Mouse (Mus musculus) frontal cortex, postnatal 25 days (tissue): ENCODE data around the gene Cntn4.
A peak's percentile ranks its signal among the peaks of the same experiment; 100 is the strongest.

Experiments used
- DNase-seq, 2 experiments: peaks; one replicate each; pipeline ENCODE4 v3.0.0; 2022; ENCODE audit warnings: low spot score in 2 of 2

Cntn4 gene

GRCm38 (mm10) chr6:106645496-106646211 lies 968.2 kb downstream of the Cntn4 start:
- peak; percentile 32 to 54 for DNase-seq

DNA sequence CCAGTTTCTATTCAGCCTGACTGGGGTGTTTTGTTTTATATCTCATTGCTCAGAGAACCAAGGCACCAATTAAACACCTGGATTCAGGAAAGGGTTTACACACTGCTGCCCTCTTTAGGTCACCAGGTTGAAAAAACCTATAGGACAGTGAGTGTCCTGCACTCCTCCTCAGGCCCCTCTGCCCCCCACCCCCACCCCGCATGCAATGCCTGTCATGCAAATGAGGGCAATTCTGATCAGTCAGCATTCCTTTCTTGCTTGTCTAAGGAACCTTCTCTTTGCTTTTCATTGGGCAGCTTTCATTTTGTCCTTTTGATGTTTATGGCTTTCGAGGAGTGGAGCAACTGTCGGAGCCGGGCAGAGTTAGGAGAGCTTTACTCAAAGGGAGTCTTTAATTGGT lies 969.5 kb downstream of the Cntn4 start:
- no peak for DNase-seq

GRCm38 (mm10) chr6:106663780-106664651 lies 986.6 kb downstream of the Cntn4 start:
- DNase-seq = peak; percentile 11 to 25

DNA sequence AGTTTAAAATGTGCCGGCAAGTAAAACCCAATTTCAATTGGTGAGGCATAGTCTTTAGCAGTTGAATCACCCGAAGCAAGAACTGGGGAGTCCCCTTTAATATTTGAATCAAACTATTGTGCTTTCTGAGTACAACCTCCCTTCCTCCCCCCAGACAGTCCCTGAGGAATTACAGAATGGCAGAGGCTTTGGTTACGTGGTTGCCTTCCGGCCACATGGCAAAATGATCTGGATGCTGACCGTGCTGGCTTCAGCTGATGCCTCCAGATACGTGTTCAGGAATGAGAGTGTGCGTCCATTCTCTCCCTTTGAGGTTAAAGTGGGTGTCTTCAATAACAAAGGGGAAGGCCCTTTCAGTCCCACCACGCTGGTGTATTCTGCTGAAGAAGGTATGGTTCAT lies 998.1 kb downstream of the Cntn4 start:
- DNase-seq = no peak

DNA sequence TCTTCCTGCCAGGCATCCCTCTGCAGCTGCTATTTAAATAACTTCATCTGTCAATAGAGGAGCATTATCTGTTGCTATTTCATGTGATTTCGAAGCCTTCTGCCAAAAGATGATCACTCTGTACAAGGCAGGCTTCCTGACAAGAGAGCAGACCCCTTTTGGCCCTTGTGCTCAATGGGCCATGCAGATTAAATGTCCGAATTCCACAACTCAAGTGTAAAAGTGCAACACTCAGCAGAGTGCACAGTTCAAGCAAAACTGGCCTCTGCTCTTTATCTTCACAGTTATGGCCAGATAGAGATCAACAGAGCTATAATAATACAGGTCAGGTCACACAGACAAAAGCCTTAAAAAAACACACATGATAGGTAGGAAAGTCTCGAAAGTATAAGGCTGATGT lies 1024.5 kb downstream of the Cntn4 start:
- no peak for DNase-seq

DNA sequence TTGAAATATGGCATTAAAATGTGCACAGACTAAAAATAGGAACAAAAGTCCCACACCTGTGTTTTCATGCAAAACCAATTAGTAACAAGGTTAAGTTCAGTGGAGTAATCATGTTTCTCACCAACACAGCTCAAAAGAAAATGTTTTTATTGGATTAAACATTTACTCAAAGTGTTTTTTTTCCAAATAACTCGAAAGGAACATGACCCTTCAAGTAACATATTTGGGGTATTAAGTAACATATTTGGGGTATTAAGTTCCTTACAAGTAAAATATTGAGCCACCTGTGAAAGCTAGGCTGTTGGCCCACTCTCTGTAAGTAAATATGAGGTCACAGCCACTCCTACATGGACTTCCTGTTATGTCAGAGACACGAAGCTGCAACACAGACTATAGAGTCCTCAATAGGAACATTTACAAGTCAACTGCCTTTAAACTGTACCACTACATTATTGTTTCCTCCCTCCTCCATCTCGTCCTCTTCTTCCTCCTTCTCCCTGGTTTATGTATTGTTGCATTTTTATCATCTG lies 1028.1 kb downstream of the Cntn4 start:
- DNase-seq = no peak

DNA sequence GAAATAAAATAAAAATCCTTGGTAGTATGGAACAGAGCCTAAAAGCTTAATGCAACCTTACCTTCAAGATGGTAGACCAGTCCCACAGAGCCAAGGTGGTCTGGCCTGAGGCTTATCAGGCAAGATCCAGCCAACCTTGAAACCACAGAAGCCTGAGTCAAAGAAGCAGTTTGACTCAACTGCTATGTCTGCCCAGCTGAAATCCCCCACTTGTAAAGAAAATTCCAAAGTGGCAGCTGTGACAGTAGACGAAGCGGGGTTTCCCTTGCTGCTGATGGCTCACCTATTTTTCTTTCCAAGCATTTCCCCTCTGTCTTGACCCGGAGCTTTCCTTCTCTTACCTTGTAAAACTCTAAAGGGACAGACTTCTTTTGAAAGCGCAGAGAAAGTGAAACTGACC lies 1048.2 kb downstream of the Cntn4 start:
- DNase-seq = no peak

- DNase-seq = no peak
Measured at GRCm38 (mm10) chr6:106726078-106726477, 1048.6 kb downstream of the Cntn4 start.

DNA sequence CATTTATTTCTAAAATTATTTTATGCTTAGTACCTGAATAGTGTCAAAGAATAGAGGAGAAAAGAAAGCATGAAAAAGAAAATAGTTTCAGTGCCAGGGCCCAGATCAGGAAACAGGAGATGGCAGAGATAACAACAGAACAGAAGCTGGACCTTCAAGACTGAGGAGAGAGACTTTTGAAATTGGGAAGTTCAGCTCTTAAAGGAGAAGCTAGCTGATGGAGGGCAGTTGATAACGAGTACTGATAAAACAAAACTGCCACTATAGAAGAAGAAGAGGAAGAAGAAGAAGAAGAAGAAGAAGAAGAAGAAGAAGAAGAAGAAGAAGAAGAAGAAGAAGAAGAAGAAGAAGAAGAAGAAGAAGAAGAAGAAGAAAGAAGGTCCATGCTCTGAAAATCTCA lies 1050.2 kb downstream of the Cntn4 start:
- no peak for DNase-seq

DNA sequence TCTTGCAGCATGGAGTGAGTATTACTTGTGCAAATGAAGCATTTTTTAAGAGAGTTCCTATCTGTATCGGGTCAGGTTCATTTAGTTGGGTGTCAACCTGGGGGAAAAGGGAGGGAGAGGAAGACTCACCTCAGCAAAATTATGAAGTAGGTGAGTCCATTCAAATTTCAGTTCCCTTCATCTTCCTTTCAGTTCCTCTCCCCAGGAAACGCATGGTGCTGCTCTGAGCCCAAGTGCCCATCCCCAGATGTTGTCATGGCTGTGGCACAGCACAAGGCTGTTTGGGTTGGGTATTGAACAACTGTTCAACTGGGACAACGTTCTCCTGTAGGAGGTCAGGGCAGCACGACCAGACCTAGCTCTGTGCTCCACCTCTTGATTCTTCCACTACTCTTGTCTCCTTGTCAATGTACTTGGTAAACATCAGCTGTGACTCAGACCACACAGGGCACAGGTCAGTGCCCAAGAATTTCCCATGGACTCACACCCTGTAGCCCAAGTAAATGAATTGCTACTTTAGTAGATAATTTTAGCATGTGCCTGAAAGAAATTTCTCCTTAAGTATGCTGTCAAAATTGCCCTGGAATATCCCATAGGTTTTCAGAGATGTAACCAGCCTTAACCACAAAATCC lies 1052.3 kb downstream of the Cntn4 start:
- DNase-seq = no peak

GRCm38 (mm10) chr6:106732563-106732962 lies 1055.1 kb downstream of the Cntn4 start:
- DNase-seq = no peak

- no peak for DNase-seq
Measured at GRCm38 (mm10) chr6:106738229-106738628, 1060.8 kb downstream of the Cntn4 start.

GRCm38 (mm10) chr6:106740244-106740825 lies 1062.9 kb downstream of the Cntn4 start:
- DNase-seq = no peak

DNA sequence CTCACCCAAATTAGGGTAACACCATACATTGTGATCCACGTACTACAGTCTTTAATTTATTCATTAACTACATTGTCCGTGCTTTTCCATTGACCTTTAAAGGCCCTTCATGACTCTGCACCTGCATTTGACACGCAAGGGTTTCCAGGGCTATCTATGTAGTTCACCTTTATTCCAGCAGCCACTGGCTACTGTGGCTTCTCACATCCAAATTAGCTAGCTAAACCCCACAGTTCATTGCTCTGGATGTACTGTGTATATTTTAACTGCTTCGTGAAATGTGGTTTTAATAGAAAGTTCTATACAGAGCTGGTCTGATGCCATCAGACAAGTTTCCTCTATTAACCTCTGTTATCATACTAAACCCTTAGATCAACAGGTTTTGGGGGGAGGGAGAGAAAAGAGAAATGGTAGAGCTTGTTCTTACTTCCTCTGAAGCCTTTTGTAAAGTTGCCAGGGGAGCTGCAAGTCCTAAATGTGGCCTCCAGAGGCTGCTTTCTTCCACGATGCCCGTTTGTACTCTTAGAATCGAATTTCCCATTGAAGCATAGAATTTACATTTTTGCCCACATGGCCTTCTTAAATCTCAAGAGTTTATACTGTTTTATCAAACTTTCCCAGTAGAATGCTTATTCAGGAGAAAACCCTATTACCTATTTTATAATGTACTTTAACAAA lies 1066.2 kb downstream of the Cntn4 start:
- DNase-seq = no peak

GRCm38 (mm10) chr6:106745673-106746394 lies 1068.4 kb downstream of the Cntn4 start:
- no peak for DNase-seq

DNA sequence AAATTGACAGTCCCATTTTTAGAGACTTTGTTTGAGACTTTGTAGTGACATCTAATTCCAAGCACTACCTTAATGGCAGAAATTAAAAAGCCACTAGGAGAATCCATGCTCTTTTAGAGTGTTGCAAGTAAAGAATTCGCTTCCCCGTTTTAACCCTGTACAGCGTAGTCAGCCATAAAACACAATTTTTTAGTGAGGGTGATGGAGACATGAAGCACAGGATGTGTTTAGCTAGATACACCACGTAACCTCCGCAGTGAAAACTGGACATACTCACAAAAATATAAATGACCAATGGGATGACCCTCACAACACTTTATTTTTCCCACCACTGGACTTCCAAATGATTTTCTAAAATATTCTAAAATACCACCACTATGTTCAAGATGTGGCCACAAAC lies 1069.8 kb downstream of the Cntn4 start:
- DNase-seq = no peak

DNA sequence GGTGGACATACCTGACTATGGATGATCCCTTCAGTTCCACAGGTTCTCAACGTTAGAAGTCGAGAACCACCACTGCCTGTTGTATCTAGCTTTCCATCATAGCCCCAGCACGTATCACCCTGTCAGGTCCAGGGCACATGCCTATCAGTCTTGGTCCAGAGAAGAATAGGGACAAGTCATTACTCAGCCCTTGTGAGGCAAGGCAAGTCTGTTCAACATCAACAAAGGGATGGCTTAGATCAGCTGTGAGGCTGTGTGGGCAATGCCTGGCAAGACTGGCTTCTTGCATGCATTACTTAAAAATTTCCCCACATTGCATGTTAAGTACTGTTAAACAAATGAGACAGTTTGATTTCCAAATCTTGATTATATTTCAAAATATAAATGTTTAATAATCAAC lies 1070.3 kb downstream of the Cntn4 start:
- DNase-seq = no peak
